In genomic region chr10:69211560-69211959, GRCm38 (mm10) we compare ENCODE assay signal across 9 mouse cellular contexts. TPM values are rescaled to one million over a fixed set of nuclear protein-coding genes. Genes with fewer than 3 reads are reported as not detected.
A peak's percentile ranks its signal among the peaks of the same experiment; 100 is the strongest.
DNase-seq lines count a peak whose midpoint lies in the region; ATAC-seq and TF ChIP-seq lines count a peak whose summit lies in the region.
"Had no signal": no experiment of that assay in that cellular context is flagged by ENCODE, and none has a peak within 500 bp of the region (broad histone marks: within the 10 kb centered on the region; RNA-seq: fewer than 3 reads in every experiment).

No protein-coding gene starts in this region.

- H3K36me3 ChIP-seq in embryonic facial prominence, embryonic 14.5 days (ENCODE audit: control insufficient read depth, insufficient read depth, low read length), result peaks cover 20% of the 10 kb centered on the region
- 0 out of 2 replicates have a peak, but pooled peaks cover 3% of the 10 kb centered on the region for H3K36me3 ChIP-seq in liver, embryonic 15.5 days (replicated peaks)
- no peaks in the 10 kb centered on the region for H3K36me3 ChIP-seq in neural tube, embryonic 12.5 days

- peaks cover 19% of the 10 kb centered on the region for H3K4me1 ChIP-seq in embryonic facial prominence, embryonic 14.5 days (ENCODE audit: control insufficient read depth, insufficient read depth, low read length)
- H3K4me1 ChIP-seq in liver, embryonic 15.5 days (replicated peaks), result peaks cover 26% of the 10 kb centered on the region
- H3K4me1 ChIP-seq in neural tube, embryonic 12.5 days, result peaks cover 12% of the 10 kb centered on the region

- no peaks in the 10 kb centered on the region; the same call in 1 of the 2 replicates for H3K9me3 ChIP-seq in embryonic facial prominence, embryonic 14.5 days (ENCODE audit: control insufficient read depth, low read length)
- no peaks in the 10 kb centered on the region for H3K9me3 ChIP-seq in liver, embryonic 15.5 days (replicated peaks)
- H3K9me3 ChIP-seq in neural tube, embryonic 12.5 days, result no peaks in the 10 kb centered on the region

- H3K9ac ChIP-seq in embryonic facial prominence, embryonic 14.5 days (ENCODE audit: low read depth, low read length), result peak overlapping the region; percentile 95
- 0 out of 2 replicates have a peak overlapping the region, but pooled peaks have one; percentile 62 for H3K9ac ChIP-seq in liver, embryonic 15.5 days
- 0 out of 2 replicates have a peak overlapping the region, but pooled peaks have one; percentile 92 for H3K9ac ChIP-seq in neural tube, embryonic 12.5 days

- no peak for ATAC-seq in embryonic facial prominence, embryonic 14.5 days (ENCODE audit: low read depth)
- no peak for ATAC-seq in liver, embryonic 15.5 days (ENCODE audit: insufficient read depth)
- ATAC-seq in neural tube, embryonic 12.5 days (ENCODE audit: low FRiP score, low read depth), result no peak

- DNase-seq in layer of hippocampus, adult 2 months (ENCODE audit: low spot score in 2 of 2), result no peak
- DNase-seq in layer of hippocampus, adult 18-20 months (ENCODE audit: low spot score in 2 of 2), result no peak
- peak; percentile 32 for DNase-seq in embryonic facial prominence, embryonic 14.5 days (ENCODE audit: low spot score)
- peak; percentile 43 for DNase-seq in heart, postnatal 4 days
- DNase-seq in right cerebral cortex, adult 2 months (ENCODE audit: low spot score in 2 of 2), result no peak
- DNase-seq in natural killer cell, adult 2 months (ENCODE audit: low spot score in 2 of 2), result no peak

- peak overlapping the region; percentile 91 for H3K4me2 ChIP-seq in embryonic facial prominence, embryonic 14.5 days (ENCODE audit: low read depth, low read length)
- peak overlapping the region; percentile 77 for H3K4me2 ChIP-seq in liver, embryonic 15.5 days
- H3K4me2 ChIP-seq in neural tube, embryonic 12.5 days (replicated peaks), result peak overlapping the region; percentile 90

- no peak for TF ChIP-seq CTCF in layer of hippocampus, adult 2 months (conservative IDR thresholded peaks at IDR 0.05)

- WGBS in embryonic facial prominence, embryonic 14.5 days, result 44% methylated on average over 8 of the region's 8 CpGs
- 9% methylated on average over 8 of the region's 8 CpGs for WGBS in liver, embryonic 15.5 days (ENCODE audit: insufficient replicate concordance)
- 72% methylated on average over 8 of the region's 8 CpGs for WGBS in neural tube, embryonic 12.5 days

- peak overlapping the region; percentile 95 for H3K27ac ChIP-seq in layer of hippocampus, adult 2 months
- H3K27ac ChIP-seq in embryonic facial prominence, embryonic 14.5 days (replicated peaks; ENCODE audit: low read depth, low read length), result peak overlapping the region; percentile 99
- peak overlapping the region; percentile 87 for H3K27ac ChIP-seq in liver, embryonic 15.5 days (replicated peaks)
- no peak overlapping the region for H3K27ac ChIP-seq in neural tube, embryonic 12.5 days

- no peaks in the 10 kb centered on the region for H3K27me3 ChIP-seq in embryonic facial prominence, embryonic 14.5 days (replicated peaks; ENCODE audit: control insufficient read depth, insufficient read depth, low read length)
- peaks cover 34% of the 10 kb centered on the region for H3K27me3 ChIP-seq in liver, embryonic 15.5 days
- no peaks in the 10 kb centered on the region for H3K27me3 ChIP-seq in neural tube, embryonic 12.5 days (replicated peaks)

- H3K4me3 ChIP-seq in layer of hippocampus, adult 2 months, result peak overlapping the region; percentile 76
- H3K4me3 ChIP-seq in embryonic facial prominence, embryonic 14.5 days (ENCODE audit: low read depth, low read length), result peak overlapping the region; percentile 71
- peak overlapping the region; percentile 64 for H3K4me3 ChIP-seq in liver, embryonic 15.5 days (replicated peaks)
- peak overlapping the region; percentile 74 for H3K4me3 ChIP-seq in neural tube, embryonic 12.5 days

RNA-seq across cellular contexts. Expression of gene A930033H14Rik, which starts 1.3 kb away (rescaled TPM):
- total RNA-seq in layer of hippocampus, adult 2 months (2021), result 1 to 10 TPM; 2.6 to 2.8 TPM
- 1 to 10 TPM; 1.3 to 1.5 TPM for total RNA-seq in layer of hippocampus, adult 18-20 months (2021)
- 2.5 and 3.1 TPM in 2 replicates for polyA plus RNA-seq in embryonic facial prominence, embryonic 14.5 days (2014; fragmentation: Nextera tagmentation; extraction: Ambion mirVana)
- total RNA-seq in heart, postnatal 4 days (2021), result 1 to 10 TPM; 6.0 to 6.6 TPM
- polyA plus RNA-seq in liver, embryonic 15.5 days (2015; fragmentation: Nextera tagmentation; extraction: Ambion mirVana), result 0.33 and 0.47 TPM in 2 replicates
- 1.4 and 1.5 TPM in 2 replicates for polyA plus RNA-seq in neural tube, embryonic 12.5 days (2016; fragmentation: Nextera tagmentation; extraction: Ambion mirVana)
- total RNA-seq: MEL had no signal

Comparison
In these comparisons a context has a peak if more than half of its experiments do, and no peak if none do; other contexts are left out.
1. DNase-seq: peak in embryonic facial prominence, embryonic 14.5 days (single experiment) and heart, postnatal 4 days (single experiment); none in layer of hippocampus, adult 2 months (0 of 2), layer of hippocampus, adult 18-20 months (0 of 2), right cerebral cortex, adult 2 months (0 of 2) and natural killer cell, adult 2 months (0 of 2).
2. Peak in every context shown above with its lines, with median percentiles within 50 percentile points of each other: H3K4me3 ChIP-seq, H3K4me2 ChIP-seq and H3K9ac ChIP-seq.